Comparison of ENCODE assay signal across 16 mouse cellular contexts in the genomic region with DNA sequence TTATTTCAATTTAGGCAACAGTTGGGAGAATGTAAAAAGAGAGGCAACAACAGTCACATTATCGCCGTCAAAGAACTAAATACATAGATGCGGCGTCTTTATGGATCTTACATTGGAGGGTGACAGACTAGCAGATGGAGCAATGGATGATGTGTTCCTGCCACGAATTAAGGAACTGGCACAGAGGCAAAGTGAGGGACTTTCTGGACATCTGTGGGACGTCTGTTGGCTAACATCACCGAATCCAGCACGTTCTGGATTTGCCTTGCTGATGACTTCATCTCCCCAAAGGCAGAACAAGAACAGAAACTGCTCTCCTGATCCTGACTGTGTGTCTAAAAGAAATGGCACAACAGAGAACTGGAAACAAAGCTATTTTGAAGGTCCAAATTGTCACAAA.
A peak's percentile ranks its signal among the peaks of the same experiment; 100 is the strongest.
DNase-seq lines count a peak whose midpoint lies in the region; ATAC-seq and TF ChIP-seq lines count a peak whose summit lies in the region.
"Had no signal": no experiment of that assay in that cellular context is flagged by ENCODE, and none has a peak within 500 bp of the region (broad histone marks: within the 10 kb centered on the region; RNA-seq: fewer than 3 reads in every experiment).

No protein-coding gene starts in this region.

- H3K9ac ChIP-seq in hindbrain, postnatal 0 days (replicated peaks; ENCODE audit: low read length), result no peak overlapping the region
- H3K9ac ChIP-seq in hindbrain, embryonic 11.5 days (ENCODE audit: low read depth, low read length), result no peak overlapping the region
- H3K9ac ChIP-seq in forebrain, postnatal 0 days, result no peak overlapping the region
- H3K9ac ChIP-seq: embryonic facial prominence, embryonic 15.5 days; lung, embryonic 15.5 days had no signal

- H3K4me2 ChIP-seq in hindbrain, postnatal 0 days (ENCODE audit: low read depth, low read length), result no peak overlapping the region
- H3K4me2 ChIP-seq in hindbrain, embryonic 11.5 days (replicated peaks; ENCODE audit: low read depth, low read length), result no peak overlapping the region
- H3K4me2 ChIP-seq in forebrain, postnatal 0 days (ENCODE audit: low read depth), result no peak overlapping the region
- H3K4me2 ChIP-seq: embryonic facial prominence, embryonic 15.5 days; lung, embryonic 15.5 days had no signal

- no peaks in the 10 kb centered on the region for H3K27me3 ChIP-seq in hindbrain, postnatal 0 days (ENCODE audit: insufficient read depth, low read length)
- H3K27me3 ChIP-seq in hindbrain, embryonic 11.5 days (ENCODE audit: control insufficient read depth, insufficient read depth, low read length), result no peaks in the 10 kb centered on the region
- H3K27me3 ChIP-seq in forebrain, postnatal 0 days (ENCODE audit: insufficient read depth, low read length), result no peaks in the 10 kb centered on the region
- H3K27me3 ChIP-seq: embryonic facial prominence, embryonic 15.5 days; lung, embryonic 15.5 days had no signal

- 62% methylated on average over 8 of the region's 8 CpGs for WGBS in hindbrain, postnatal 0 days
- 89% methylated on average over 8 of the region's 8 CpGs for WGBS in hindbrain, embryonic 11.5 days
- WGBS in forebrain, postnatal 0 days, result 49% methylated on average over 8 of the region's 8 CpGs

- DNase-seq in frontal cortex, postnatal 10 days (ENCODE audit: low spot score in 2 of 2), result no peak
- DNase-seq in hindbrain, postnatal 0 days (ENCODE audit: low spot score), result peak; percentile 64
- no peak for DNase-seq in hindbrain, embryonic 11.5 days (ENCODE audit: low spot score)
- DNase-seq in forebrain, postnatal 0 days, result peak; percentile 78
- DNase-seq in right cerebral cortex, postnatal 10 days (ENCODE audit: low spot score in 2 of 2), result peak; percentile 21 to 40
- no peak for DNase-seq in embryo, embryonic 10.5 days (ENCODE audit: low spot score)
- no peak for DNase-seq in urinary bladder, postnatal 4 days (ENCODE audit: low spot score in 2 of 2)
- DNase-seq: cerebellum, adult 9-11 months; gastrocnemius, postnatal 36 days; kidney, adult 2 months had no signal

- peak; percentile 90 for ATAC-seq in frontal cortex, adult (ENCODE audit: low TSS enrichment)
- peak; percentile 55; the same call in 1 of the 2 replicates for ATAC-seq in hindbrain, postnatal 0 days
- no peak for ATAC-seq in hindbrain, embryonic 11.5 days (ENCODE audit: low FRiP score)
- peak; percentile 93 for ATAC-seq in forebrain, postnatal 0 days
- ATAC-seq: activated CD4-positive, CD25-positive, alpha-beta regulatory T cell, adult 4 months had no signal

- H3K4me1 ChIP-seq in hindbrain, postnatal 0 days (ENCODE audit: insufficient read depth, low read length), result peaks cover 5% of the 10 kb centered on the region; the same call in 1 of the 2 replicates
- no peaks in the 10 kb centered on the region for H3K4me1 ChIP-seq in hindbrain, embryonic 11.5 days (replicated peaks; ENCODE audit: control insufficient read depth, insufficient read depth, low read length)
- no peaks in the 10 kb centered on the region for H3K4me1 ChIP-seq in forebrain, postnatal 0 days (ENCODE audit: insufficient read depth)
- H3K4me1 ChIP-seq: embryonic facial prominence, embryonic 15.5 days; hindbrain, embryonic 10.5 days; lung, embryonic 15.5 days had no signal

- no peaks in the 10 kb centered on the region for H3K9me3 ChIP-seq in hindbrain, postnatal 0 days (ENCODE audit: low read length)
- no peaks in the 10 kb centered on the region for H3K9me3 ChIP-seq in hindbrain, embryonic 11.5 days (ENCODE audit: control insufficient read depth, low read length)
- H3K9me3 ChIP-seq in forebrain, postnatal 0 days (ENCODE audit: low read length), result no peaks in the 10 kb centered on the region
- H3K9me3 ChIP-seq: embryonic facial prominence, embryonic 15.5 days; hindbrain, embryonic 10.5 days; lung, embryonic 15.5 days had no signal

- H3K4me3 ChIP-seq in hindbrain, postnatal 0 days (ENCODE audit: low read length), result no peak overlapping the region
- H3K4me3 ChIP-seq in hindbrain, embryonic 11.5 days (ENCODE audit: low read depth, low read length), result no peak overlapping the region
- no peak overlapping the region for H3K4me3 ChIP-seq in forebrain, postnatal 0 days (ENCODE audit: low read depth, low read length)
- H3K4me3 ChIP-seq: embryonic facial prominence, embryonic 15.5 days; hindbrain, embryonic 10.5 days; lung, embryonic 15.5 days; myocyte had no signal

- no peaks in the 10 kb centered on the region for H3K36me3 ChIP-seq in hindbrain, postnatal 0 days (ENCODE audit: insufficient read depth, low read length)
- H3K36me3 ChIP-seq in hindbrain, embryonic 11.5 days (ENCODE audit: control insufficient read depth, insufficient read depth, low read length), result no peaks in the 10 kb centered on the region
- H3K36me3 ChIP-seq in forebrain, postnatal 0 days (ENCODE audit: insufficient read depth), result no peaks in the 10 kb centered on the region
- H3K36me3 ChIP-seq: embryonic facial prominence, embryonic 15.5 days; hindbrain, embryonic 10.5 days; lung, embryonic 15.5 days had no signal

- TF ChIP-seq CTCF in hindbrain, postnatal 0 days (IDR thresholded peaks at IDR 0.05; ENCODE audit: low read depth), result no peak
- no peak for TF ChIP-seq CTCF in forebrain, postnatal 0 days (IDR thresholded peaks at IDR 0.05; ENCODE audit: low read depth)

- no peak overlapping the region for H3K27ac ChIP-seq in hindbrain, postnatal 0 days
- H3K27ac ChIP-seq in hindbrain, embryonic 11.5 days (ENCODE audit: low read depth, low read length), result no peak overlapping the region
- H3K27ac ChIP-seq in forebrain, postnatal 0 days (ENCODE audit: low read depth, low read length), result 0 out of 2 replicates have a peak overlapping the region, but pooled peaks have one; percentile 29
- H3K27ac ChIP-seq: embryonic facial prominence, embryonic 15.5 days; hindbrain, embryonic 10.5 days; lung, embryonic 15.5 days had no signal

Comparison
In these comparisons a context has a peak if more than half of its experiments do, and no peak if none do; other contexts are left out.
1. DNase-seq: peak in hindbrain, postnatal 0 days (single experiment), forebrain, postnatal 0 days (single experiment) and right cerebral cortex, postnatal 10 days (2 of 2); none in frontal cortex, postnatal 10 days (0 of 2), hindbrain, embryonic 11.5 days (single experiment), embryo, embryonic 10.5 days (single experiment) and urinary bladder, postnatal 4 days (0 of 2).